Mouse (Mus musculus): ENCODE results near the gene Spata32.
"Not testable (repeated sequence)": the region's sequence is repeated elsewhere in the genome, so short reads cannot be mapped to it uniquely, and the experiment has no call there.

Spata32 gene

GRCm38 (mm10) chr11:103246081-103246730 is 28.0 kb upstream of the Spata32 start:
- DNase-seq (ENCODE audit: low spot score in 2 of 2): peak; percentile 35 to 50

DNA sequence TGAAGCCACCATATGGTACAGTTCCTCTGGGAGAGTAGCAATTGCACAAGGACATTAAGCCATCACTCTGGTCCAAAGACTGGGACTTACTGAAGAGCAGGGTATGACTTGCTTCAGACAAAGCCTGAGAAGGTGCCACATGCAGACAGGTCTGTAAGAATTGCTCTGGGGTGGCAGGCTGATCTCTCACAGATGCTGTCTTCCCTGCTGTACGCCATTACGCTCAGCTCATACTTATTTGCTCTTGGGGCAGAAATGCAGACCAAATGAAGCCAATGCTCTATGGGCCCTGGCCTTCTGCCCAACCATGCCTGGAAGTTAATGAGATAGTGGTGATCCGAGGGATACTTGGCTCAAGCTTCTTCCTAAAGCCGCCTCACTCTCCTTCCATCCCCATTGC is 26.6 kb upstream of the Spata32 start:
- DNase-seq (ENCODE audit: low spot score in 2 of 2): no peak

DNA sequence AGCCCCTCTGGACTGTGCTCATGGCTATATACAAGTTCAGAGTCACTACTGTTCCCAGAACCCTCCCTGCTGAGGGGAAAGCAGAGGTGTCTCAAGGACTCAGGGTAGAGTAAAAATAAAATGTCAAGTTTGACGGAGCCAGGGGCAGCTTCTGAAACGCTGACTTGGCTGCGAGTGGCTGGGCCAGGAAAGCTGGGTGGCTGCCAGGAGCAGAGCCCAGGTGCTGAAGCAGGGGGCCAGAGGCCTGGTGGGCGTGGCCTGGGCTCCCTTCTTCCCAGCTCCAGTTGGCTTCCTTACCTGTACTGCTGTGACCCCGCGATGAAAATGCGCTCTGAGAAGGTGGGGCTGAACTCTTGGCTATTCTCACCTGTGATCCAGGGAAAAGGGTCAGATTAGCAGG is 22.5 kb upstream of the Spata32 start:
- DNase-seq (ENCODE audit: low spot score in 2 of 2): no peak

GRCm38 (mm10) chr11:103237757-103238156 is 19.5 kb upstream of the Spata32 start:
- DNase-seq (ENCODE audit: low spot score in 2 of 2): no peak

DNA sequence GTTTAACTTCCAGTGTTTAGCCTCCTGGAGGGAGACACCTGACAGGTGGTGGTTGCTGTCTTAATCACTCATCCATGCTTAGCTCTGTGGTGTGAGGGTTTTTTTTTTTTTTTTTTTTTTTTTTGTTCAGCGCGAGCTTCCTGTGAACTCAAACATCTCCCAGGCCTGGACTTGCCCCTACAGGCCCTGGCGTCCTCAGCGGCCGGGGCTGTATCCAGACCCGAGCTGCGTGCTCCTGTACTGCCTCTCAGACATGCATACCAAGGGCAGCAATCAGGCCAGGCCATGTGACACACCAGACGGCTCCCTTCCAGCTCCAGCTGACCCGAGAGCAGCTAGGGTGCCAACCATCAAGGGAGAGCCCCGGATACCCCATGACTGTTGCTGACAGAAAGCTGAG is 18.7 kb upstream of the Spata32 start:
- DNase-seq (ENCODE audit: low spot score in 2 of 2): no peak

DNA sequence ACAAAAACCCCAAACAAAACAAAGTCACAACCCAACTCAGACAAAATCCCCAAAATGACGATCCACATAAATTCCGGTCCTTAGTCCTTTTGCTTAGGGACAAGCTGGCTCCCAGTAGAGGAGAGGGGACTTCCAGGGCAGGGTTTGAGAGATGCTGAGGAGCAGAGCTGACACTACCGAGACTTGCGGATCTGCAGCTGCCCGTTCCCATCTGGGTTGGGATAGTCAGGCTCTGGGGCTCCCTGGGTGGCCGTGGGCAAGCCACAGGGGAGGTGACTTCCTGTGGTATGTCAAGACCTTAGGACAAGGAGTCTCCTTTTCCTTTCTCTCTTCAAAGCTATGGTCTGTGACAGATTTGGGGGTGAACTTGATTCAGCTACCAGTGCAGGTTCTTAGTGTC is 18.2 kb upstream of the Spata32 start:
- no peak for DNase-seq (ENCODE audit: low spot score in 2 of 2)

- no peak for DNase-seq (ENCODE audit: low spot score in 2 of 2)
Observed at GRCm38 (mm10) chr11:103235702-103236101, 17.5 kb upstream of the Spata32 start.

- no peak for DNase-seq (ENCODE audit: low spot score in 2 of 2)
Observed at GRCm38 (mm10) chr11:103234447-103234846, 16.2 kb upstream of the Spata32 start.

- peak; percentile 84 to 89 for DNase-seq (ENCODE audit: low spot score in 2 of 2)
Observed at GRCm38 (mm10) chr11:103232966-103233365, 14.7 kb upstream of the Spata32 start.

DNA sequence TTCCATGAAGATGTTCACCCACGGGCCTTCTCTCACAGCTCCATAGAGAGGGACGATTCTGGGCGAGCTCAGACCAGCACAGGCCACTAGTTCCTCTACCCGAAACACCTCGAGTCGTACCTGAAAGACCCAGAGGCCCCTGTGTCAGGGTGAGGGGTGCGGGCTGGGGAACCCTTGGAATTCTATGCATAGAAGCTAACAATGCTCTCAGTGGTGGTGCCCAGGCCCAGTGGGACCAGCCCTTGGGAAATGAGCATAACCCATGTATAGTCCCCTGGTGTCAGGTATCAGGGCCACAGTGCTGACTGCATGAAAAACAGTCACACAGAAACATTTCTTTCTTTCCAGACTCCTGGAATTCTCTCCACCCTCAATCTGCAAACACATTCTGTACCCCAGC is 13.1 kb upstream of the Spata32 start:
- no peak for DNase-seq (ENCODE audit: low spot score in 2 of 2)

DNA sequence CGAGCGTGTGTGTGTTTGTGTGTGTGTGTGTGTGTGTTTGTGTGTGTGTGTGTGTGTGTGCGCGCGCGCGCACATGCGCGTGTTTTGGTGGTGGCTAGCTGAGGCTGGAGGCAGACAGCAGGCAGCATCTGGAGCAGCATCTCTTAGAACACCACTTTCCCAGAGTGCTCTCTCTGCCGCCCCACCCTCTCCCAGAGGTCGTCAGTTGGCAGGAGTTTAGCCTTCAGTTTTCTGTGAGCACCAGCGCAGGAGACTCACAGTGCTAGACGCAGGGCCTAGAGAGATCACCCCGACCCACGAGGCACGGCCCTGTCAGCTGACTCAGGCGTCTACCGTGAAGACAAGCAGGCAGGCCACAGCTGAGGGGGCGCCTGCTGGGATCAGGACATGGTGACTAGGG is 12.4 kb upstream of the Spata32 start:
- no peak for DNase-seq (ENCODE audit: low spot score in 2 of 2)

DNA sequence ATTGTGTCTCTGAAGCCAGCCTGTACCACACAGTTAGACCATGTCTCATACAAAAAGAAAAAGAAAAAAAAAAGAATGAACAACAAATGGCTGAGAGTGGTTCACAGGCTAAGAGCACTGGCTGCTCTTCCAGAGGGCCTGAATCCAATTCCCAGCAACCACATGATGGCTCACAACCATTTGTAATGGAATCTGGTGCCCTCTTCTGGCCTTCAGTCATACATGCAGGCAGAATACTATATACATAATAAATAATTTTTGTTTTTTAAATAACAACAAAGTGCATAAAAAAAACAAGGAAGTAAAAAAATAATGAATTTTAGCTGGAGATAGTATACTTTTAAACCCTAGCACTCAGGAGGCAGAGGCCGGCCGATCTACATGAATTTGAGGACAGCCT is 11.4 kb upstream of the Spata32 start:
- DNase-seq (ENCODE audit: low spot score in 2 of 2): no peak

DNA sequence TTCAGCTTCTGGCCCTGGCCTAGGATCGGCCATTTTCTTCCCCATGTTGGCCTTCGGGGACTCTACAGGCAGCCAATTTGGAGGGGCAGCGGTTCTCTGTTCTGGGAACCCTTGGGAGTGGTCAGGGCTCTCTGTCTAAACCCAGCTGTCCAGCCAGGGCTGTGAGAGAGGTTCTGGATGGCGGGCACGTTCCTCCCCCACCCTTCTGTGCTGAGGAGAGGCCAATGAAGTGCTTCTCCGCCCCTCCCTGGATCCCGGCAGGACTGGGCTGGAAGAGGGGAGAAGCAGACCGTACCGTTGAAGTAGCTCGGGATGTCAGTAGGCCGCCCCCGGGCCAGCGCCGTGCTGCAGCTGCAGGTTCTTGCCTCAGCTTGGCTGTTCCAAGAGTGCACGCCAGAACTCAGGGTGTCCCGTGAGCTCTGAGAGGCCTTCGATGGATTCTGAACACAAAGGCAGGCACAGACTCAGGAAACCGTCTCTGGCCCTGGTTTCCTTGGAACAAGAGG is 5.8 kb upstream of the Spata32 start:
- no peak for DNase-seq (ENCODE audit: low spot score in 2 of 2)

DNA sequence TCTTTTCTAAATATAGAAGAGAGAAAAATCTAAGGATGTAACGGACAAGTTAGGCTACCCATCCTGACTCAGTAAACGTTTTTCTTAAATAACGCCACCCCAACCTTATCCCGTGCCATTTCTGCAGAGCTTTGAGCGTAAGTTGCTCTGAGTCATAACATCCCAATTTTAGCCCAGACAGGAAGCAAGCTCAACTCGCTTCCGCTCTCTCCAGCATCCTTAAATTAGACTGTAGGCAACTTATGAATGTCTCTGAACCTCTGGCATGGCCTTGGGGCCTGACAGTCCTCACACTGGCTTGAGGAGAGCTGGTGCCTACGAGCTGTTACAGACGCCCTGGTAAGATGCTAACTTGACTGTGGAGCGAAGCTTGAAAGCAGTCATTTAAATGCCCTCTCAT is 5.2 kb upstream of the Spata32 start:
- peak; percentile 50 to 60 for DNase-seq (ENCODE audit: low spot score in 2 of 2)

DNA sequence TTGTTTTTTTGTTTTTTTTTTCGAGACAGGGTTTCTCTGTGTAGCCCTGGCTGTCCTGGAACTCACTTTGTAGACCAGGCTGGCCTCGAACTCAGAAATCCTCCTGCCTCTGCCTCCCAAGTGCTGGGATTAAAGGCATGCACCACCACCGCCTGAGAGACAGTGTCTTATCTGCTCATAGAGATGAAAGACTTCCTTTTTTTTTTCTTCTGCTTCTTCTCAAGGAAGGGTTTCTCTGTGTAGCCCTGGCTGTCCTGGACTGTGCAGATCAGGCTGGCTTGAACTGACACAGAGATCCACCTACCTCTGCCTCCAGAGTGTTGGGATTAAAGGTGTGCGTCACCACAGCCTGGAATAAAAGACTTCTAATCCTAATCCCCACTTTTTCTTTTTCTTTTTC is 4.5 kb upstream of the Spata32 start:
- DNase-seq (ENCODE audit: low spot score in 2 of 2): not testable (repeated sequence)

DNA sequence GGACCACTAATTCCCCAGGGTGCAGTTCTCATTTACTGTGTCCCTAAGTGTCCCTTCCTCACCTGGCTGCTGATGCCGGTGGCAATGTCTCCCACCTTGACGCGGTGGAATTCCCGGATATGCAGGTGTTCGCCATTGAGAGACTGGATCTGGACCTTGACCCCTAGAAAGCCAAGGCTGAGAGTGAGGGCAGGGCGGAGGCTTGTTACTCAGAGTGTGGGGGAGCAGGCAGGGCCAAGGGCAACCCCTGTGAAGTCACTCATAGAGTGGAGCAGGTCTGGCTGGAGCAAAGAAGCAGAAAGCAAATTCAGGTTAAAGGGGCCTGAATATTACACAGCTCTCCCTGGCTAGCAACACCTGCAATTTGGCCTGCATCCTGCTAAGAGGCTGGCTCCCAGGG is 3.2 kb upstream of the Spata32 start:
- no peak for DNase-seq (ENCODE audit: low spot score in 2 of 2)

- DNase-seq (ENCODE audit: low spot score in 2 of 2): no peak
Observed at GRCm38 (mm10) chr11:103219995-103220394, 1.8 kb upstream of the Spata32 start.

- DNase-seq (ENCODE audit: low spot score in 2 of 2): no peak
Observed at GRCm38 (mm10) chr11:103219259-103219658, 1.0 kb upstream of the Spata32 start.

GRCm38 (mm10) chr11:103218517-103218901 is 277 bp upstream of the Spata32 start:
- no peak for DNase-seq (ENCODE audit: low spot score in 2 of 2)

DNA sequence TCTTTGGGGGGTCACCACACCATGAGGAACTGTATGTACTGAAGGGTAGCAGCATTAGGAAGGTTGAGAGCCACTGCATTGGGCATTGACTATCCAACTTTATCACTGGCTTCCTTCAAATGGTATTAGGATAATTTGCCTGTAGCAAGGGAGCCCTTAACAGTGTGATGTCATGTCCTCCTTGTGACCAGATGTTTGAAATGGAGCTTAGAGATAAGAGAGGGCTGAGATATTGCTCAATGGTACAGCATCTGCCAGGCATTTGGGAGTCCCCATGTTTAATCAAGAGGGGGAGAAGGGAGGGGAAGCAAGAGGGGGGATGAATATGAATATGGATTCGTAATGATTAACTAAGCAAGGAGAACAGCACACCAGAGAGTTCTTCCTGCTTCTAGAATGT is 2.9 kb downstream of the Spata32 start:
- DNase-seq (ENCODE audit: low spot score in 2 of 2): no peak

GRCm38 (mm10) chr11:103213712-103214111 is 4.5 kb downstream of the Spata32 start:
- no peak for DNase-seq (ENCODE audit: low spot score in 2 of 2)

DNA sequence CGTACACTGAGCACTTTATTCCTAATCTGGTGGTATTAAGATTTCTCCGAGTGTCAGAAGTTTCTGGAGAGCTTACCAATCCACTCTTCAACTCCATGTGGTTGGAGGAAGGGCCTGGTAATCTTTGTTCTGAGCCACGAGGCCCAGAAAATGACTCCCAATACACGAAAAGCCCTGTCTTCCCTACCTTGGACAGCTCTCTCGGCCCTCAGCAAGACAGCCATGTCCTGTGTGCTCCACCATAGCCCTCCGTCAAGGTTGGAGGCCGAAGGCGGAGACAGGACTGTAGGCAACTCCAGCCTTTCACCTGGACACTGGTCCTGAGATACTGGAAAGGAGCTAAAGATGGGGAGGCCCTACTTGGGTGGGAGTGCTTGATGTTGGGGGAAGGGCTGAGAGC is 7.9 kb downstream of the Spata32 start:
- no peak for DNase-seq (ENCODE audit: low spot score in 2 of 2)

DNA sequence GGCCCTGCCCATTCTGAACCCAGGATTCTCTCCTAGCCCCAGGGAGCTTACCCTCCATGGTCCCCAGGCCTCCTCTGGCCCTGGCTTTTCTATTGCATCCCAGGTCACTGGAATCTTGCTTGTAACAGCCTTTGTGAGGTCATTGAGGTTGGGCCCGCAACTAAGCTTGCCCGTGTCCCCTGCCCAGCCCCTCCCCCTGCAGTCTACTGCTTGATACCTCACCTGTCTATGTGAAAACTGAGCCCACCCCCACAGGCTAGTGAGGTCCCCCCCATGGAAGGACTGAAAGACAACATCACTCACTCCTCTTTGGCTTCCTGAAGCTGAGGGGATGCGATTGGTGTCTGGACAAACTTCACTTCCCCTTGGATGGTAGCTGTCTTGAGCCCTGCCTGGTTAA is 9.8 kb downstream of the Spata32 start, which contains the start of gene 1700023F06Rik:
TSS of gene 1700023F06Rik (minus strand) at position 101 of the 400 bp plus-strand sequence.
- no peak for DNase-seq (ENCODE audit: low spot score in 2 of 2)

GRCm38 (mm10) chr11:103206203-103206602 is 12.0 kb downstream of the Spata32 start:
- DNase-seq (ENCODE audit: low spot score in 2 of 2): no peak
